Mouse (Mus musculus): ENCODE measurements around the gene C1qtnf6. TPM values are rescaled to one million over a fixed set of nuclear protein-coding genes. Genes with fewer than 3 reads are reported as not detected.

C1qtnf6 gene
- total and polyA plus RNA-seq, 2 experiments from 2014 or later: 4.0 to 10.2 TPM

DNA sequence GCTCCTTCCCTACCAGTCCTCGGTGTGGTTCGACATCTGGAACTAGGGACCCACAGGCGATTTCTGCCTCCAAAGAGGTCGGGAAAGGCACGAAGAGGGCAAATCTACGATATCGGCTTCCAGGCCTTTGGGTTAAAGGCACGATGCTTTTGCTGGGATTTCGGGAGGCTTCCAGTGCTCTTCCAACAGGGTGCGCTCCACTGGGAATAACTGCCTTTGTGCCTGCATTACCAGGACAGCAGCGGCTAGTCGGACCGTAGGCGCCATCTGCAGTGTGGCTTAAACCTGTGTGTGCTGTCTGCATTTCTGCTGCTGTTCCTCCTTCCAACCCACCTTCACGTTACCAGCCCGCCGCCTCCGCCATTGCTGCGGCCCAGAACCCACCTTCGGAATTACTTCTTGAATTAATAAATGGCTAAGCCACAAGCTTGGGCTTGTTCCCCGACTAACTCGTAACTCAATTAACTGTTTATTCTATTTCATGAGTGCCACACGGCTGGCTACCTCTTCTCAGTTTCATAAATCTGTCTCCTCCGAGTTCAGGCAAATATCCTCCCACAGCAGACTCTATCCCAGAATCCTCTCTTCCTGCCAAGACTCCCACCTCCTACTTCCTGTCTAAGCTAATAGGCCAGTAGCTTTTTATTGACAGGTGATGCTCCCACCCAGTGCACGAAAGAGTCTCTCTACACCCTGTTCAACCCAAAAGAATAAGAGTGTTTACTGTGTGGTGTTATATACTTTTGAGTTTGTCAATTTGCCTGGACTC, 23.5 kb upstream of the C1qtnf6 start:
- 0 out of 2 replicates have a peak, but pooled peaks have one; percentile 3 for TF ChIP-seq CTCF (IDR thresholded peaks at IDR 0.05; ENCODE audit: low read depth)
- no peak overlapping the region for H3K4me2 ChIP-seq (ENCODE audit: low read depth)
- no peaks in the 10 kb centered on the region for H3K27me3 ChIP-seq (ENCODE audit: insufficient read depth, low read length)
- H3K4me1 ChIP-seq (ENCODE audit: insufficient read depth): no peaks in the 10 kb centered on the region
- no peak overlapping the region for H3K4me3 ChIP-seq (ENCODE audit: low read depth, low read length)
- DNase-seq (no peak), ATAC-seq (no peak)
- H3K9ac ChIP-seq: no peak overlapping the region
- H3K36me3 ChIP-seq (ENCODE audit: insufficient read depth): no peaks in the 10 kb centered on the region
- 70% methylated on average over 25 of the region's 25 CpGs for WGBS
- no peak overlapping the region for H3K27ac ChIP-seq (ENCODE audit: low read depth, low read length)
- H3K9me3 ChIP-seq (ENCODE audit: low read length): 0 out of 2 replicates have a peak, but pooled peaks cover 7% of the 10 kb centered on the region

- H3K36me3 ChIP-seq (ENCODE audit: insufficient read depth): no peaks in the 10 kb centered on the region
- no peak overlapping the region for H3K4me3 ChIP-seq (ENCODE audit: low read depth, low read length)
- peaks cover 9% of the 10 kb centered on the region for H3K4me1 ChIP-seq (ENCODE audit: insufficient read depth)
- H3K9me3 ChIP-seq (ENCODE audit: low read length): 0 out of 2 replicates have a peak, but pooled peaks cover 7% of the 10 kb centered on the region
- H3K9ac ChIP-seq: no peak overlapping the region
- 84% methylated on average over 4 of the region's 4 CpGs for WGBS
- TF ChIP-seq CTCF (IDR thresholded peaks at IDR 0.05; ENCODE audit: low read depth): no peak
- no peaks in the 10 kb centered on the region for H3K27me3 ChIP-seq (ENCODE audit: insufficient read depth, low read length)
- ATAC-seq: no peak
- no peak overlapping the region for H3K4me2 ChIP-seq (ENCODE audit: low read depth)
- H3K27ac ChIP-seq (ENCODE audit: low read depth, low read length): no peak overlapping the region
- no peak for DNase-seq
Measured at GRCm38 (mm10) chr15:78549189-78549734, 18.0 kb upstream of the C1qtnf6 start.

DNA sequence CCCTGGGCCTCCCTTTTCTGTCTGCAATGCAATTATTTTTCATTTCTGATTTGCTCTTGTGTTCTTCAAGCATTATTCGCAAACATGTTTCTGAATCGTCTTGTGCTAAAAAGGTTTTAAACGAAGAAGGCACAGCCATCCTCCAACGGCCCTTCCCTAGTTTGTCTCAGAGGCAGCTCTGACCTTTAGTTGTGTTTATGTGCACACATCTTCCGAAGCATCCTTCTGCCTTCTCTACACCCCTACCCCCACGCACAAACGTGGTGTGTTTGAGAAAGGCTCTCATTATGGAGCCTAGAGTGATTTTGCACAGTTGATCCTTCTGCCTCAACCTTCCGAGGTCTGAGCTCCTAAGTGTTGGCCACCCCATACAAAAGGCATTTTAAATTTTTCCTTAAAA, 17.5 kb upstream of the C1qtnf6 start:
- Histone ChIP-seq H3K27me3 (ENCODE audit: insufficient read depth, low read length) (no peaks in the 10 kb centered on the region), H3K36me3 (ENCODE audit: insufficient read depth) (no peaks in the 10 kb centered on the region), H3K9ac (no peak overlapping the region), H3K4me3 (ENCODE audit: low read depth, low read length) (no peak overlapping the region), H3K9me3 (ENCODE audit: low read length) (0 out of 2 replicates have a peak, but pooled peaks cover 7% of the 10 kb centered on the region), H3K4me2 (ENCODE audit: low read depth) (no peak overlapping the region), H3K27ac (ENCODE audit: low read depth, low read length) (no peak overlapping the region), H3K4me1 (ENCODE audit: insufficient read depth) (peaks cover 15% of the 10 kb centered on the region)
- DNase-seq: no peak
- WGBS: 72% methylated on average over 8 of the region's 8 CpGs
- ATAC-seq: no peak
- no peak for TF ChIP-seq CTCF (IDR thresholded peaks at IDR 0.05; ENCODE audit: low read depth)

DNA sequence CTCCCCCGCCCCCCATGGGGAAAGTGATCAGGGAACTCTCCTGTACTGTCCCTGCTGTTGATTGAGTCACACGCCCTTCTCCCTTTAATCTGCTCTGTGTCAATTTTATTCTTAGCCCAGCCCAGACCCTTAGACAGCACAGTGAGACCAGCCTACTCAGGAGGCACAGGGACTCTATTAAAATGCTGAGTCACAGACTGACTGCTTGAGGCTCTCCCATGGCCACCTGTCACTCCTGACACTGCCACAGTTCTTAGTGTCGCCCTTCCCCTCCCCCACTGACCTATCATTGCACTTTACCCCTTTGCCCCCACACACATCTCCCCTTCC, 17.1 kb upstream of the C1qtnf6 start:
- WGBS: 36% methylated on average over 3 of the region's 3 CpGs
- Histone ChIP-seq H3K4me2 (ENCODE audit: low read depth) (no peak overlapping the region), H3K4me1 (ENCODE audit: insufficient read depth) (peaks cover 15% of the 10 kb centered on the region), H3K4me3 (ENCODE audit: low read depth, low read length) (no peak overlapping the region), H3K27ac (ENCODE audit: low read depth, low read length) (no peak overlapping the region), H3K36me3 (ENCODE audit: insufficient read depth) (no peaks in the 10 kb centered on the region), H3K27me3 (ENCODE audit: insufficient read depth, low read length) (no peaks in the 10 kb centered on the region), H3K9ac (no peak overlapping the region), H3K9me3 (ENCODE audit: low read length) (0 out of 2 replicates have a peak, but pooled peaks cover 4% of the 10 kb centered on the region)
- DNase-seq (no peak), ATAC-seq (no peak)
- TF ChIP-seq CTCF (IDR thresholded peaks at IDR 0.05; ENCODE audit: low read depth): no peak

GRCm38 (mm10) chr15:78547415-78548335, 16.5 kb upstream of the C1qtnf6 start:
- Histone ChIP-seq H3K27me3 (ENCODE audit: insufficient read depth, low read length) (no peaks in the 10 kb centered on the region), H3K9ac (no peak overlapping the region), H3K4me2 (ENCODE audit: low read depth) (no peak overlapping the region), H3K36me3 (ENCODE audit: insufficient read depth) (no peaks in the 10 kb centered on the region), H3K4me3 (ENCODE audit: low read depth, low read length) (no peak overlapping the region), H3K4me1 (ENCODE audit: insufficient read depth) (peaks cover 15% of the 10 kb centered on the region), H3K9me3 (ENCODE audit: low read length) (no peaks in the 10 kb centered on the region), H3K27ac (ENCODE audit: low read depth, low read length) (no peak overlapping the region)
- no peak for DNase-seq
- 46% methylated on average over 5 of the region's 5 CpGs for WGBS
- ATAC-seq: no peak
- peak; percentile 52 for TF ChIP-seq CTCF (IDR thresholded peaks at IDR 0.05; ENCODE audit: low read depth)

- ATAC-seq (no peak), DNase-seq (no peak)
- H3K27ac ChIP-seq (ENCODE audit: low read depth, low read length): no peak overlapping the region
- WGBS: 87% methylated on average over 4 of the region's 4 CpGs
- no peaks in the 10 kb centered on the region for H3K9me3 ChIP-seq (ENCODE audit: low read length)
- H3K4me3 ChIP-seq (ENCODE audit: low read depth, low read length): no peak overlapping the region
- no peak overlapping the region for H3K4me2 ChIP-seq (ENCODE audit: low read depth)
- no peaks in the 10 kb centered on the region for H3K36me3 ChIP-seq (ENCODE audit: insufficient read depth)
- TF ChIP-seq CTCF (IDR thresholded peaks at IDR 0.05; ENCODE audit: low read depth): no peak
- no peak overlapping the region for H3K9ac ChIP-seq
- H3K27me3 ChIP-seq (ENCODE audit: insufficient read depth, low read length): no peaks in the 10 kb centered on the region
- peaks cover 19% of the 10 kb centered on the region for H3K4me1 ChIP-seq (ENCODE audit: insufficient read depth)
Measured at GRCm38 (mm10) chr15:78546060-78546459, 14.8 kb upstream of the C1qtnf6 start.
